Mouse (Mus musculus) embryo, embryonic 9.5 days (tissue): ENCODE data around the gene Sorcs3.
A peak's percentile ranks its signal among the peaks of the same experiment; 100 is the strongest.

Source experiments
- DNase-seq: peaks from one replicate; pipeline ENCODE4 v3.0.0-alpha.2; 2017; ENCODE audit errors: extremely low spot score

Sorcs3 gene

GRCm38 (mm10) chr19:48378006-48378540 lies 172.2 kb downstream of the Sorcs3 start:
- DNase-seq: no peak

- peak; percentile 7 for DNase-seq
These were observed 185.7 kb downstream of the Sorcs3 start for GRCm38 (mm10) chr19:48391551-48391950.

DNA sequence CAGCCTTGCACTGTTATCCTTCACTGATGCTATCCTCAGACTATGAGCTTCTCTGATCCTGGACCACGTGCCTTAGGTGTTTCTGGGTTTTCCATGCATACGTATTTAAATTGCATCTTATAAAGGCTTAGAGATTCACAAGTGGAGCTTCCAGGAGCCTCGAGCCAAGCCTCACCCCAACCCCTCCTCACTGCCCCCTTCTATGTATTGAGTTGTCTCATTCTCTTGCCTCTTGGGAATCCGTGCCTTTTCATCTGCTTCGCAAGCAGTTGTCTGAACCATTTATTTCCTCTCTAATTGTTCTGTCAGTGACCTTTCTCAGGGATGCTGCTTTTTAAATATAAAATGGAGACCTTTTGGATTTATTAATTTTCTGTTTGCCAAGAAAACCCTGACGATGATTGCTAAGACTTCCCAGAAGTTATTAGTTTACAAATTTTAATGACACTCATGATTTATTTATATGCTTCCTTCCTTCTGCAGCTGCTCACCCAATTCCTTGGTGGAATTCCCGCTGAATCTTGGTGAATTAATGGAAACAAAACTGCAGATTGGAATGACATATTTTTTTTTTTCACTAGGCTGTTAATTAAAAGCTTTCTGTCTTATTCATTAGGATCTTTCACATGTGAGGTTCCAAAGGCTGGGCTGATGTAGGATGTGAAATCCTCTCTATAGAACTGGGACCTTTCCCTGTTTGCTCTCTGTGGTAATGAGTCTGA lies 199.1 kb downstream of the Sorcs3 start:
- no peak for DNase-seq

DNA sequence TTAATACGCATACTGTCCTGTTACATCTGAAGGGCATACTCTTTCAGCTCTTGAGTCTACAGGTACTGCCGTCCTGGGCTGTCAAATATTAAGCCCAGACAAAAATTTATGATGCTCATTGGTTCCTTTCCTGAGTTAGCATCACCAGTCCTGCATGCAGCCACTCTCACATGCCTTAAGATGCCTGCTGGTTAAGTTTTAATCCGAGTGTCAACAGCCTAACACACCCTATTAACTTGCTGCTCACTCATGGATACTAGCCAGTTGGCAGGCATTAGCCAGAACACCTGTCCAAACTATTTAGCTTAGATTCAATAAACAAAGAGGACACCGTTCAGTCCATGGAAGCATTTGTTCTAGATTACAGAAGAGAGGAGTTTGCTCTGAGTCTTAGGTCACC lies 202.4 kb downstream of the Sorcs3 start:
- no peak for DNase-seq

GRCm38 (mm10) chr19:48411332-48411731 lies 205.5 kb downstream of the Sorcs3 start:
- peak; percentile 32 for DNase-seq

DNA sequence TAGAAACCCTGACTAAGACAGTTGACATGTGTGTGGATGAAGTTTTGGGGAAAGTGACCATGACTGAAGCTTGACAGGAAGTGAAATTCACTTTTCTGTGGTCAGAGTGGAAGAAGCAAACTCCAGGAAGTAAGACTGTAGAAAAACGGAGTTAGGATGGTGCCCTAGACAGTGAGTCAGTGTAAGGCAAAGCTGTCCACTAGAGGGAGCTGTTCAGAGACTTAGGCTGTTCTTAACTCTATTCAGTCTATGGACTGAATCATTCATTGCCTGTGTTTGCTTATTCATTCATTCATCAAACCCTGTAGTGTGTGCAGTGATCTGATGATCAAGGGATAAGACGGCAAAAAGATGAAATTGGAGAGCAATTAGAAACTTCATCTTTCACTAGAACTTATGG lies 208.0 kb downstream of the Sorcs3 start:
- no peak for DNase-seq

- DNase-seq: no peak
These were observed 212.5 kb downstream of the Sorcs3 start for GRCm38 (mm10) chr19:48418356-48418755.

- no peak for DNase-seq
These were observed 223.4 kb downstream of the Sorcs3 start for GRCm38 (mm10) chr19:48429263-48429662.

- DNase-seq: no peak
These were observed 223.9 kb downstream of the Sorcs3 start for GRCm38 (mm10) chr19:48429755-48430154.

DNA sequence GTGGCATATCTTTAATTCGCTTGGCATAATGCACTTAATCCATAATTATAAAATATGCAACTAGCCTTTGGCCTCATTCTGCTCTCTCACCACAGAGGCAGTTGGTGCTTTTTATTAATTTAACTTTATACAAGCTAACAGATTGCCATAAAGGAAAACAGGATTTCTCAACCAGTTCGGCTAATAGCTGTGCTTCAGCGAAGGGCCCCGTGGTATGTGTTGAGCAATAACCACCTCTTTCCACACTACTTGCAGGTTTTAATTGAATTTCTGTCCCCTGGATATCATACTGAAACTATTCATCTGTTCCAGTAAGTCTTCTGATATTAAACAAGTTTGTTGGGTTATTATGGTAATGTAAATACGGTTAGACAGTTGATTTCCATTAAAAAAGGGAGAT lies 224.5 kb downstream of the Sorcs3 start:
- no peak for DNase-seq

DNA sequence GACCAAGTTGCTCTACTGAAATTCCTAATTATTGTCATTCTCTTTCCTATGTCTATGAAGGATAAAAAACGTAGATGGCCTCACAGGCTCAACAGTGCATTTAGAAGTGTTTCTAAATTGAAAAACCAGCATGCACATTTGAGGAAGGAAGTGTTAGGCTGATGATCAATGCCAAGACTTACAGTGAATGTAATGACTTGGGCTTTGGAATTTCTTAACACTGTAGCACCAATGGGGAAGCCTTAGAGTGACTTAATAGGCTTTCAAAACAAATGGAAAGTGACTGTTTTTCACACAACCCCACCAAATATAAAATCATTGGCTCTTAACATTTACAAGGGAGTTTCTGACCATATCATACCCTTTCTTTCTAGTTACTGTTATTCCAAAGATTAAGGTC lies 232.6 kb downstream of the Sorcs3 start:
- no peak for DNase-seq

GRCm38 (mm10) chr19:48461141-48461540 lies 255.3 kb downstream of the Sorcs3 start:
- DNase-seq: no peak

DNA sequence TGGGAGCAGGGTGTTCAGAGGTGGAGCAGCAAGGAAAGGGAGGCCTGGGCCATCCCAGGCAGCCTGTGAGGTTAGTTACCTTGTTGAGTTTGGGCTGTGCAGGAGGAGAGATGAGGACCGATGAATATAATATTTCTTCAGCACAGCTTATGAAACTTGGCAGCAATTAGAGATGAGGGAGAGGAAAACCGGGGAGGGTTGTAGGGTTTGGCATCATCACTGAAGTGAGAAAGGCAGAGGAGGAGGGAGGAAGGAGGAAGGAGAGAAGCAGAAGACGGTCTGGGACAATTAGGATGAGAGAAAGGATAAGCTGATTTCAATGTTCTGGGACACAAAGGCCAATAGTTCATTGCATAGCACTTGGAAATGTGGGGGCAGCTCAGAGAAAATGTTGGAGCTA lies 256.6 kb downstream of the Sorcs3 start:
- no peak for DNase-seq

- no peak for DNase-seq
These were observed 257.7 kb downstream of the Sorcs3 start for GRCm38 (mm10) chr19:48463494-48463893.

DNA sequence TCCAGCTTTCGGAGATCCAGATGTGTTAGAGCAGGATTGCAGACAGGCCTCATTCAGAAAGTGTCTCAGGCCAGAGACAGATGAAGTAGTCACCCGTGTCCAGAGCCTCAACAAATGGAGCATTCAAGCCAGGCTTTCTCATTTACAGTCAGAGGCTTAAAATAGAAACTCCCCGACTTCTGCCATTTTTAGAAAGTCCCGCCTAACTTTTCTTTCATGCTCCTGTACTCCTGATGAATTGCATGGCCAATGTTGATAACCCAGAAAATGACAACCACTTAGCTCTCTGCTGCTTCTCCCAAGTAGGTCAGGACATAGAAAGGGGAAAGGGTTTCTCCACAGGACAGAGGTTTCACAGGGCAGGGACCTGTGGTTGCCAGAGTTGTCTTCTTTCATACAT lies 261.6 kb downstream of the Sorcs3 start:
- no peak for DNase-seq

GRCm38 (mm10) chr19:48469791-48470410 lies 264.1 kb downstream of the Sorcs3 start:
- DNase-seq: no peak

GRCm38 (mm10) chr19:48471927-48472326 lies 266.1 kb downstream of the Sorcs3 start:
- DNase-seq: no peak

GRCm38 (mm10) chr19:48475784-48476410 lies 270.1 kb downstream of the Sorcs3 start:
- DNase-seq: no peak

DNA sequence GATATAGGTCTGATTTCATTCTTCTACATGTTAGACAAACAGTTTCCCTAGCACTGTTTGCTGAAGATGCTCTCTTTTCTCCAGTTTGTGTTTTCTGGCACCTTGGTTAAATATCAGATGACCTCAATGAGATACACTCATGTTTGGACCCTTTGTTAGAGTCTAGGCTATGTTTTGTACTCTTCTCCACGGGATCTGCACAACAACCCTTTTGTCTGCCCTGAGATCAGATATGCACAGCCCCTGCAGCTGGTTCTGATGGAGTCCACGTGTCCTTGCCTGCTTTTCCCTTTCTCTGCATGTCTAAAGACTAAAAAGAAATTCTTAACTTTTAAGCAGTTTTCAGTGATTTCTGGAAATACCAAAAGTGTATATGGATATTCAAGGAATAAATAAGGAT lies 273.0 kb downstream of the Sorcs3 start:
- no peak for DNase-seq

- DNase-seq: no peak
These were observed 277.1 kb downstream of the Sorcs3 start for GRCm38 (mm10) chr19:48482946-48483345.

- DNase-seq: no peak
These were observed 285.3 kb downstream of the Sorcs3 start for GRCm38 (mm10) chr19:48491111-48491510.

GRCm38 (mm10) chr19:48503896-48504620 lies 298.2 kb downstream of the Sorcs3 start:
- no peak for DNase-seq
